Mouse (Mus musculus) cerebellum, postnatal 25 days (tissue): ENCODE data around the gene Cenpb.
A peak's percentile ranks its signal among the peaks of the same experiment; 100 is the strongest.

Source experiments
- DNase-seq, 2 experiments: peaks; one replicate each; pipeline ENCODE4 v3.0.0; 2021; ENCODE audit warnings: mixed read lengths in 2 of 2

The Cenpb gene

DNA sequence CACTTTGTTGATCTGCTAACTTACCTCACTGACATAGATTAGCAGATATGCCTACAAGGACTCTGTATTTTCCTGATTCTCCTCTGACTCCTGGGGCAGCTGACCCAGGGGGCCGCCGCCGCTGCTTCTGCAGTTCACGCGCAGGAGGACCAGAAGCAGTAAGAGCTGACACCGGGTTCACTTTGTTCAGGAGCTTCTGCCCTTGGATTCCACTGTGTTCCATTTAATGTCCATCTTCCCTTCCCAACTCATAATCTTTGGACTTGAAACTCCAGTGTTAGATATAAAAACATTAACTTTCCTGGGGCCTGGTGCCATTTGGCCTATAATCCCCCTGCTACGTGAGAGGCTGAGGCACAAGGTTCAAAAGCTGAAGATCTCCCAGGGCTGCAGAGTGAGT, 15.9 kb downstream of the Cenpb start:
- DNase-seq, result no peak

DNA sequence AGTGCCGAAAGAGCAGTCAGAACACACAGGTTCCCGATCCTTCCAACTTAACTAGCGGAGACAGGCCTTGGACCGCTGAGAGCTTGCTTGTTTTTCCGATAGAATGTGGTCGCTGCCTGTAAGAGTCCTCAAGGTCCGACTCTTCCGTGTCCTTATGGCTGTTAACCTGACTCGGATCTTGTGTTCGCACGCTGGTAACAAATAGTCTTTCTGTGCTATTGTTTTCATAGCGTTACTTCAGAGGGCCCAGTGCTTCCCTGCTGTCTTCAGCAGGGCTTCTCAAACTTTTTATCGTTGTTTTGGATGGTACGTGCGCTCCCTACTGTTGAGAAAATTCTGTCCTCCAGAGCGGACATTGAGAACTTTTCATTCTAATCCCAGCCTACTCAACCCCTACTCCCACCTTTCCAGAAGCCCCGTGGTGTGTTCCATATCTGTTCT, 19.2 kb downstream of the Cenpb start:
- DNase-seq, result no peak

DNA sequence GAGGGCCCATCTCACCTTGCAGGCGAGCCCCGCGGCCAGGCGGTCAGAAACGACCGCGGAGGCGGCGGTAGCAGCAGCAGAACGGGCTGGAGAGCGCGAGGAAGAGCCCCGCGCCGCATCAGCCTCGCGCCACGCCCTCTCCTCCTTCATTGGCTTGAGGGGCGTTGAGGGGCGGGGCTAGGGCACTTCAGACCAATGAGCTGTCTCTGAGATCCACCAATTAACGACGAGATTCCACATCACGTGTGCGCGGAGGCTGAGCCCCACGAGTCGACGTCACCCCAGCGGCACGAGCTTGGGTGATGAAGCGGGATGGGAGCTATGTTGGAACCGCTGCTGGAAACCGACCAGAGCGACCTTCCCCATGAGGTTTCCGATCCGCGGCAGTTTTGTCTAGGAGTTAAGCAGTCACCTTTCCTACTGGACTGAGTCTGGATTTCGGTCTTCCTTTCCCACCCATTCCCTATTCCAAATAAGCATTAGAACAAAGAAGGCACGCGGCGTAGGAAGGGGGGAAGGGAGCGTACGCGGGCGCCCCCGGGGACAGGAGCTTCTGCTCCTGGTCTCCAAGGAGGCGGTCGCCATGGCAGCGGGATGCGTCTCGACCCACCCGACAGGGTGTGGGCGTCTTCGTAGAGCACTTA, 19.8 kb downstream of the Cenpb start, which contains the start of gene 1700037H04Rik:
1700037H04Rik (minus strand) TSS at position 144 of the 644 bp plus-strand sequence.
- peak; percentile 95 to 98 for DNase-seq

DNA sequence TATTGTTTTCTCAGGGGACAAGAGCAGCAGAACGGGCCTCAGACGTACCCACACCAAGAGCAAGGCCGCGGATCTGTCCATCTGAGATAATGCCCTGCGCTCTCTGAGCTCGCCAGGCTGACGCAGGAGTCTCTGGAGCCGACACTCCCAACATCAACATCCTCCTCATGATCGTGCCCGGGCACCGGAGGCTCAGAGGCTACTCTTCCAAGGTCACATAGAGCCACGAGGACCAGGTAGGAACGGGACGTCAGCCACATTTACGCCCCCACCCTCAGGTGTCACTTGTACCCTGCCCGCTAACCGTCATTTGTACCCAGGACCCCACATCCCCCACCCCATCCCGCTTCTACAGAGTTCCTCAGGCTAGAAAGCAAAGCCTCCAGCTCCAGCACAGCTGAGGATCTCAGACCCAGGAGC, 20.4 kb downstream of the Cenpb start:
- no peak for DNase-seq

DNA sequence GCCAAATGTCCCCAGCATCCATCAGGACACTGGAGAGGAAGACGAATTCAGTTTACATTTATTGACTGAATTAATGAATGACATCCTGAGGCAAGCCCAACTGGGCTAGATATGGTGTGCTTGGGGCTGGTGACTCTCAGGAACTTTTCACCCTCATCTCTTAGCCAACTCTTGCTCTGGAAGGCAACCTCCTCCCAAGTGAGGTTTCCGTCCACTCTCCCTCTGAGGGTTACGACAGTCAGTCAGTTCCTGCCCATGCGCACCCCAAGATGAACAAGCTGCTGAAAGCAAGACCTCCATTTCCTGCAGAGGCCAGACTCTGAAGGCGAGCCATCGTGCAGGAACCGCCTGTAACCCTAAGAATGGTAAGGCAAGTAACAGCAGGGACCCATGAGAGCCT, 22.9 kb downstream of the Cenpb start:
- no peak for DNase-seq

DNA sequence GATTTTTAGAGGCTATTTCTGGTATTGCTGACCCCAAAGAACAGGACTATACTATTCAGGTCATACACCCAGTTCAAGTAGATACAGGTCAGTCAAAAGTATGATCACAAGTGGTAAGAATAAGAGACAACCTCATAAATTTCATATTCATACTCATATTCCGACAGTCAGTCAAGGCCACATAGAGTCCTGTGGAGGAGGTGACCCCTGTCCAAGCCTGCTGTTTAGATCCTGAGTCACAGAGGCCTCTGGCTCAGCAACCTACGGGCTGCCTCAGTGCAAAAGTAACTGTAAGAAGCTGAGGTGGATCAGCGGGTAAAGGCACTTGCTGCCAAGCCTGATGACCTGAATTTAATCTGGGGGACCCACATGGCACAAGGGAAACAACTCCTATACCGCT, 25.8 kb downstream of the Cenpb start:
- DNase-seq, result no peak

DNA sequence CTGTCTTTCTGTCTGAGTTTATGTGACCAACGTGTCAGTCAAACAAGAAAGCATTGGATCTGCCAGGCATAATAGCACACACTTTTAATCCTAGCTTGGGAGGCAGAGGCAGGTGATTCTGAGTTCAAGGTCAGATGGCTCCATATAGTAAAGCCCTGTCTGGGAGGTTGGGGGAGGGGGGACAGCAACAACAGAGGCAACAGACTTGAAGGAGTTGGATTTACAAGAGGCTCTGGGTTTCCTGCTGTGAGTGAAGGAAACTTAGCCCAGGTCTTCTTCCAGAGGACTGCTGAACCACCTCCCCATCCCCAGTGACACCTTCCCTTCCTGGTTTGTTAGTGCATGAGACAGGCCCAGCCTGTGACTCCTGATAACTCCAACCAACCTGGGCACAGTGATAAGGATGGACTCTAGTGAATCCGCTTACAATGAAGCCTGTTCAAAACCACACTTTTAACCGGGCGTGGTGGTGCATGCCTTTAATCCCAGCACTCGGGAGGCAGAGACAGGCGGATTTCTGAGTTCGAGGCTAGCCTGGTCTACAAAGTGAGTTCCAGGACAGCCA, 27.6 kb downstream of the Cenpb start:
- DNase-seq, result no peak

DNA sequence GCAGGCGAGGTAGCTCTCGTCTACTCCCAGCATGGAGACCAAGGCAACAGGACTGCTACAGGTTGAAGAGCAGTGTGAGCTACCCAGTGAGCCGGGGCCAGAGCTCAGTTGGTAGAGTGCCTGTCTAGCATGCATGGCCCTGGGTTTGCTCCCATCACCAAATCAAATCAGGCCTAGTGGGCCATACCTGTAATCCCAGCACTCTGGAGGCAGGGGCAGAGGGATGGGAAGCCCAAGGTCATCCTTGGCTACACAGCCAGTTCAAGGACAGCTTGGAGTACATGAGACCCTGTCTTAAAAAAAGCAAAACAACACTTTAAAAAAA, 30.7 kb downstream of the Cenpb start:
- no peak for DNase-seq

DNA sequence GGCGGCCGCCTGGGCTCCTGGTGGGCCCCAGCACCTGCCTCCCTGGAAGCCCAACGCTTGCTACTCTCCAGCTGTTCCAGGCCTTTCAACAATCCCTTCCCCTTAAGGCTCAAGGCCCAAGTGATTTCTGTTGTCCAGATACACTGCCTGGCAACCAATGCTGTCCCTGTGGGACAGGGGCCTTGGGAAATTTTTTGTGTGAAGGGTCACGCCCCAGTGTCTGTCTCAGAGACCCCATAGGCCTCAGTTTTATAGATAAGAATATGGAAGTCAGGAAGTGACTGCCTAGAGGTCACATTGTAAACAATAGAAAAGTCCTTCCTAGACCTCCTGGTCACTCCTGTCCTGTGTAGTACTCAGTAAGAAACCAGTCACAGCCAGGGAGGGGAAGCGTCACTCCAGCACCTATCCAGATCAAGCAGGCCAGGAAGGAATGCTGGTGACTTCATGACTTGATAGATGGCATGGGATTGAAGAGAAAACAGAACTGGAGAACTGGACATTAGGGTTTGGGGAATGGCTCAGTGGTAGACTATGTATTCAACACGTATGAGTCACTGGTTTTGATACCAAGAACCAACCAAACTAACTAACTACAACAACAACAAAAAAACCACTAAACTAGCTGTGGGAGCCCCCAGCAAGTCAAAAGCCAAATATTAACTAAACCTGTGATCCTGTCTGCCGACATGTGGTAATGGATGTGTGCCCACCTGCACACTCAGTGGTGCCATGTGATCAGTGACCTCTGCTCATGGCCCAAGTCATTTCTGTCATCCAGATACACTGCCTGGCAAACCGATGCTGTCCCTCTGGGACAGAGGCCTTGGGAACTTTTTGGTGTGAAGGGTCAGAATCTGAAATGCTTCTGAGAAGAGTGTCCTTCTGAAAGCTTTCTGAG, 31.3 kb downstream of the Cenpb start:
- DNase-seq, result no peak

DNA sequence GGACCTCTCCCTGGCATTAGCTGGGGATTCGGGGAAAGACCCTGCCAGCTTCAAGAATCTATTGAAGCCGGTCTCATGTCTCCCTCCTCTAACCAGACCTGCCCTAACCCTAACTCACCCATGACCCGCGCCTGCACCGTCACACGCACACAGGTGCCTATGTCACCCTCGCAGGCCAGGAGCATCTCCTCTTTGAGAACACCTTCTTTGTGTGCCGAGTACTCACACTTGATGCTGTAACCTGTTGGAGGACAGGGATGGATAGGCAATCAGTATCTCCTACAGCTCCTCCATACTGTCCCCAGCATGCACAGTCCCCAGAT, 32.9 kb downstream of the Cenpb start:
- DNase-seq, result no peak

DNA sequence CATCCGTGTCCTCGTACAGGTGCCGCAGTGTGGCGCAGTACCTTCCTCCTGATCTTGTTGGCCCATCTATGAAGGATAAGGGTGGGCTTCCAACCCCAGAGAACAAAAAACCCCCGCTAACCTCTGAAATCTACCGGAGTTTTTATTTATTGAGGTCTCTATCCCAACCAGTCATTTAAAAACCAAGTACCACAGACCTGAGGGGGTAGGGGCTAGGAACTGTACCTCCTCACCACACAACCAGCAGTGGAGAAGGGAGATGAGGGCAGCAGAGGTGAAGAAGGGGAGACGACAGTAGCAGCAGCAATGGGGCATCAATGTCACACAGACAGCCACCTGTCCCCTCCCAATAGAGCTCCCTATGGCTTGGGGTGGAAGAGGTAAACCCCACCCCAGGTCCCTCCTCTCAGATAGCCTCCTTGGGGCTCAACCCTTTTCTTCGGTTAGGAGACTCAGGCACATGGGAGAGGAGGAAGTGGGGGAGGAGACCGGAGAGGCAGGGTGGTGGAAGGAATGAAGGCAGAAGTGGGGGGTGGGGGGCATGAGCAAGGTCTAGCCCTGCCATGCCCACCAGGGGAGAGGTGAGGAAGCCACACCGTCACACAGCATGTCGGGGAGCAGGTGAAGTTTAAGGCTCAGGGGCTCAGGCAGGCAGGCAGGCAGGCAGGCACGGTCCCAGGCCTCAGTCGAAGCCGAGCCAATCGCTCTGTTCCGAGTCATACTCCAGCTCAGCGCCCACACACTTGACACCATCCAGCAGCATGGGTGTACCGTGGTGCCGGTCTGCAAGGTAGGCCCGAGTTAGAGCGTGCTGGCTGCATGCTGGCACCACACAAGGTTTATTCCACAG, 33.4 kb downstream of the Cenpb start:
- no peak for DNase-seq

DNA sequence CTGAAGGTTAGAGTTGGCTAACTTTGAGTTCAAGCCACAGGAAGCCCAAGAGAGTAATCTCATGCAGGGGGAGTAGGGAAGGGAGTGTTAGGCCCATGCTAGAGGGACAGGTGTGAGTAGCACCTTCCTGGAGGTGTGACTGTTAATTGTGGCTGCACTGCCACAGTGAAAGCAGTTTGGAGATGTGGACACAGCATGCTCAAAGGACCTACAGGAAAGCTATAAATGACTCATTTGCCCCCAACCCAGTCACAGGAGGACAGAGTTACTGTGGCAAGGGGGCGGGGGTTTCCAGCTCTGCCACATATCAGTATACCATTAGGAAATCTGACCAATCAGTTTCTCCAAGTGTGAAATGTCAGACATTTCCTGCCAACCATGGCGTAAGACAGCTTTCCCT, 34.3 kb downstream of the Cenpb start:
- no peak for DNase-seq

DNA sequence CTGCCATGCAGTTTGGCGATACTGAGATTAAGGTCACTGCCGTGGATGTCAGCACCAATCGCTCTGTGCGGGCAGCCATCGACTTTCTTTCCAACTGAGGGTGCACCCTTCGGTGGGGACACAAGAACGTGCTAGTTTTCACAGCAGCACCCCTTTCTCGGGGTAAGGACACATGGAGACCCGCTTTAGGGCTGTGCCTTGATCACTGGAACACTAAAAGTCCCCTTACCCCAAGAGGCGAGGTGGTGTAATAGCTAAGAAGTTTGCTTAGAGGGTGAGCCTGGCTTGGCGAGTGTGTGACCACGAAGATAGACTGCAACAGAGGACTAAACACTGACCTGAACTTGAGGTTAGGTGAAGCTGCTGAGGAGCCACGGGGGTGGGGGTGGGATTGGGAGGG, 34.7 kb downstream of the Cenpb start:
- DNase-seq, result no peak

DNA sequence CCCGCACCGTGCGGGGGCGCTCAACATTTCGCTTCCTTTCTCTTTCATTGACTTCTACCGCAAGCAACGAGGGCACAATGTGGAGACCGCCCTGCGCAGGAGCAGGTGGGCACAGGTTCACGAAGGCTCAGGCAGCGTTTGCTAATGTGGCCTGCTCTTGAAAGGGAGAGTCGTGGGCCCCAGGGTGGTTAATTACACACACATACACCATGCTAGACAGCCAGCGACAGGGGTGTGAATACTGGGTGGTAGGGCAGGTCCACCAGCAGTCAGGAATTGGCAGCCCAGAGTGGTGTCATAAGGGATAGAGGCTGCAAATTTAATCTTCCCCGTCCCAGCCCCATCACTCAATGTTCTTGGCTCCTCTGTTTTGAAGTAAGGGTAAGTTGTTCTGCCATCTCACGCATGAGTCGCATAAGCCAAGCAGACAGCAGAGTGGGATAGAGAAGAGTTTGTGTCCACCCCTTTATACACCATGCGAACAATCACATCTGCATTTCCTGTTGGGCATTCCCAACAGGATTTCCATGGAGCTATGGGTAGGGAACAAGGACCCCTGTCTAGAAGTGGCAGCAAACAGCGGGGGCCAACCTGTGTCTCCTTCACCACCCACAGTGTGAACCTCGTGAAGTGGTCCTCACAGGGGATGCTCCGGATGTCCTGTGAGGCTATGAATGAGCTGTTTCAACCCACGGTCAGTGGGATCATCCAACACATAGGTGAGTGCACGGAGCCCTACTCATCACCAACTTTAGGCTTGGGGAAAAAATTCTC, 36.7 kb downstream of the Cenpb start:
- DNase-seq, result no peak

DNA sequence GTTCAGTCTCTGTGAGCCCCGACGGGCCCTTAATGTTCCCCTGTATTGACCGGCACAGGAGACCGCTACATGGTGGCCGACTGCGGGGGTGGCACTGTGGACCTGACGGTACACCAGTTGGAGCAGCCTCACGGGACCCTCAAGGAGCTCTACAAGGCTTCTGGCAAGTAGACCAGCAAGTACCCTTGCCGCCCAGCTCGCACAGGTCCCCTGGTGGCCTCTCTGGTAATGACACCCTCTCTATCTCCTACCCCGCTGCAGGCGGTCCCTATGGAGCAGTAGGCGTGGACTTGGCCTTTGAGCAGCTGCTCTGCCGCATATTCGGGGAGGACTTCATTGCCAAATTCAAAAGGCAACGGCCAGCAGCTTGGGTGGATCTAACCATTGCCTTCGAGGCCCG, 37.3 kb downstream of the Cenpb start:
- DNase-seq, result peak; percentile 27 to 49

DNA sequence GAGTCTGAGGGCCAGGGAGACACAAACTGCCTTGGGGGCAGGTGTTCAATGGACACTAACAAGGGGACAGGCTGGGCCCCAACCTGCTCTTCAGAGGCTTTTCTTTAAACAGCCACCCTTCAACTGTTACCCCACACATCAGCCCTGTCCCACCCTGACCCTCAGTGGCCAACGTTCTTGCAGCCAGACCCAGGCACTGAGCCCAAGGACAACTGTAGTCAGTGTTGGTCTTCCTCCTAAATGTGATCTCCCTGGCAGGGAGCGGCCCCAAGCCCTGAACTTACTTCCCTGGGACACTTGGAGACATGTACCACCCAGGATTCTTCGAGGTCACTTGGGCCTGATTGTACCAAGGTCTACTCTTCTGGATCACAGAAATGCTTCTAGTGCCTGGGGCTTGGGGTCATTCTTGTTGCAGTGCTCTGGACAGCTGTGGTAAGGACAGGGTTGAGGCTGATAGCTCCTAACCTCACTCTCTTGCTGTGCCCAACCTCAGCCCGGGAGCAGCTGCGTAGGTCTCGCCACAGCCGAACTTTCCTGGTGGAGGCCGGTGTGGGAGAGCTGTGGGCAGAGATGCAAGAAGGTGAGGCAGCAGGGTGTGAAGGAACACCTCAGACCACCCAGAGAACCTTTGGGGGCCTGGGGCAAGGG, 38.4 kb downstream of the Cenpb start:
- DNase-seq, result no peak

DNA sequence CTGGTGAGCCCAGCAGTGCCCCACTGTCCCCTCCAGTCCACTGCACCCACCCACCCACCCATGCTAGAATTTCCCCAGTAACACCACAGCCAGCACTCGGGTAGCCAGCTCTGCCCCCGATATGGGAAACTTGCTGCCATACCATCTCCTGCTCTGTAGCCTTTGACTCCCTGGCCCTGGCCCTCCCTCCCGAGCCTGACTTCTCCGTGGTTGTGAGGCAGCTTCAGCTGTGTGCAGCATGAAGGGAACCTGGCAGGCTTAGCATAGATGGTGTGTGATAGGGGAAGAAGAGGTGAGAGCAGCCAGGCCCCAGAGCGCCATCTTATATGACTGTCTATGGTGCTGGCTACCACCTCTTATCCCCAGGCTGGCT, 39.3 kb downstream of the Cenpb start:
- no peak for DNase-seq

DNA sequence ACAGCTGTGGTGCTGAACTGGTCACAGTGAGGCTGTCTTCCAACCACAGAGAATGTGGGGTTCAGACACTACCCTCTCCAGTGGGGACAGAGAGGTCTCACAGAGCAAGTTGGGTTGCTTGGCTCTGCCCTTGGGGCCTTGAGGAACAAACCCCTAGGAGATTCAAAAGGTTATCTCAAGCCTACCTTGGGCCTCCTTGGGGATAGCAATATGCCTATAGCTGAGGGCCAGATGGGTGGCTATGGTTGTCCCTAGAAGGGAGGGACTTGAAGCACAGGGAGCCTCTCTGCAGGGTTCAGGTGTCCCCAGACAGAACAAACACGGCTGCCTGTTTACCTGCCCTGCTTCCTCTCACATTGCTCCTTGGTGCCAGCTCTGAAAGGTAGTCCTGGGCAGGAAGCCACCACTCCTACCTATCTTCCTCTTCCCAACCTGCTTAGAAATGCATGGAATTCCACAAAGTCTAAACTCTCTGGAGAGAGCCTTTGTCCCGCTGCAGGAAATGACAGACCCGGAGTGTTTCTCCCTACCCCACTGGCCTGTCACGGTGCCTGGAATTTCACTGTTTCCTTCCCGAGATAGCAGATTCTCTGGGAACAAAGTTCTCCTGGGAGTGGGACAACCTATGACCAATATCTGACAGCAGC, 39.9 kb downstream of the Cenpb start:
- DNase-seq, result no peak

DNA sequence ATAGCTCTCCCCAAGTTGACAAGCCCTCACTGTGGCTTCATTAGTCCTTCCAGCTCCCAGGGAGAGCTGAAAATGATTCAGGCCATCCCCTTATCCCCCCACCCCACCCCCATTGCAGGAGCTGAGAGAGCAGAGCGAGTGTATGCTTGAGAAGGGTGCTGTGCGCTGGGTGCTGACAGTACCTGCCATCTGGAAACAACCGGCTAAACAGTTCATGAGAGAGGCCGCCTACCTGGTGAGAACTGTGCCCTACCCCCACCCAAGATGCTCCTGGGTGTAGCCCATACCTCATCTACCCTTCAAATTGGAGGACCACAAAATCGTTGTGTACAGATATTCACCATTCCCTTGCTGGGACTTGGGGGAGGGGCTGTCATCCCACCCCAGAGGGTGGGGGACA, 40.6 kb downstream of the Cenpb start:
- no peak for DNase-seq

DNA sequence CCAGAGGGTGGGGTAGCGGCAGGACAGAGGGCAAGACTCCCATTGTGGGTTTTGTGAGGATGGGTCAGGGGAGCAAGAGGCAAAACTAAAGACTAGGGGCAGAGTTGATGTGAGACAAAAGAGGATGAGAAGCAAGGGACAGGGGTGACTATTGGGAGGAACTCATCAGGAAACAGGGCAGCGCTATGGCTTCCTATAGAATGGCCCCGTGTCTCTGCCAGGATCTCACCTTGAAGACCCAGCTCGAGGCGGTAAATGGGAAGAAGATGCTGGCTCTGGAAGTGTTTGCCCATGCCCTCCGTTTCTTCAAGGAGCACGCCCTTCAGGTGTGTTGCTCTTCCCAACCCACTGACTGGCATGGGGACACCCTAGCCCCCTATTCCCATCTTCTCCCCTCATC, 41.1 kb downstream of the Cenpb start:
- DNase-seq, result no peak

DNA sequence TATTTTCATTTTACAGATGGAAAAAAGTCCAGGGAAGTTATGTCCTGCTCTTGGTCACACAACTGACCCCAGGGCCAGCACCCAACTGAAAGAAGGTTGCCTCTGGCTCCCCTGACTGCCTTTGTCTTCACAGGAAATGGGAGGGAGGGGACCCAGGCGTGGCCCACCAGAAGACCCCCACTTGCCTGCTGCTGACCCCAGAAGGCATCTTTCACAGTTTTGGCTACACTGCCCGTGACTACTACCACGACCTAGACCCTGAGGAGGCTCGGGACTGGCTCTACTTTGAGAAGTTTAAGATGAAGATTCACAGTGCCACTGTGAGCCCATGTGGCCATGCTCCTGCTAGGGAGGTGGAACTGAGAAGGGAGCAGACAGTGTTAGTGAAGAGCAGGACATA, 41.6 kb downstream of the Cenpb start:
- no peak for DNase-seq
